Mouse (Mus musculus) stomach, postnatal 0 days (tissue): ENCODE data around the gene Ciz1.

Source experiments
- CTCF ChIP-seq: IDR thresholded peaks from 2 replicates; pipeline ENCODE4 v1.5.1; 2016; ENCODE audit warnings: antibody characterized with exemption, low read depth, mild to moderate bottlenecking, moderate library complexity
- EP300 ChIP-seq: optimal IDR thresholded peaks from 2 replicates; pipeline ENCODE3; 2016; ENCODE audit warnings: antibody characterized with exemption

- TF ChIP-seq CTCF, result no peak
- TF ChIP-seq EP300, result no peak
Measured at GRCm38 (mm10) chr2:32363376-32364106, 11.4 kb downstream of the Ciz1 start.
